Mouse (Mus musculus) intestine, embryonic 16.5 days (tissue): Measurements from ENCODE around the gene Hid1. TPM values are rescaled to one million over a fixed set of nuclear protein-coding genes. Genes with fewer than 3 reads are reported as not detected.

Experiments used
- ATAC-seq: fragments of 200-750 bp; cut with Nextera tagmentation; 2 replicates; pipeline ENCODE4 v1.8.0; 2017; ENCODE audit warnings: moderate TSS enrichment, moderate library complexity
- H3K27ac ChIP-seq: fragments of 300-500 bp; sonication (generic); 2 replicates; pipeline ENCODE4 v1.5.1; 2014; ENCODE audit warnings: mild to moderate bottlenecking, low read length
- H3K27me3 ChIP-seq: fragments of 300-500 bp; sonication (generic); replicated peaks from 2 replicates; pipeline ENCODE4 v1.6.1; 2014; ENCODE audit warnings: low read length, control low read depth, mixed read lengths; ENCODE audit not compliant: control insufficient read depth, insufficient read depth
- H3K36me3 ChIP-seq: fragments of 300-500 bp; sonication (generic); 2 replicates; pipeline ENCODE4 v1.6.1; 2014; ENCODE audit warnings: low read length, control low read depth; ENCODE audit not compliant: control insufficient read depth, insufficient read depth
- H3K4me1 ChIP-seq: fragments of 300-500 bp; sonication (generic); 2 replicates; pipeline ENCODE4 v1.6.1; 2014; ENCODE audit warnings: low read length, control low read depth, mixed read lengths; ENCODE audit not compliant: control insufficient read depth, insufficient read depth
- H3K4me2 ChIP-seq: fragments of 300-500 bp; sonication (generic); 2 replicates; pipeline ENCODE4 v1.6.1; 2014; ENCODE audit warnings: low read depth, low read length, control low read depth
- H3K4me3 ChIP-seq: fragments of 300-500 bp; sonication (generic); 2 replicates; pipeline ENCODE4 v1.5.1; 2014; ENCODE audit warnings: mild to moderate bottlenecking, low read length
- H3K9ac ChIP-seq: fragments of 300-500 bp; sonication (generic); 2 replicates; pipeline ENCODE4 v1.6.1; 2014; ENCODE audit warnings: low read depth, low read length
- H3K9me3 ChIP-seq: fragments of 300-500 bp; sonication (generic); 2 replicates; pipeline ENCODE4 v1.6.1; 2016; ENCODE audit warnings: low read length, control low read depth; ENCODE audit not compliant: control insufficient read depth
- WGBS: fragments of 180-500 bp; shearing (Covaris S2); extraction: QIAGEN DNeasy Blood & Tissue Kit; methylation state at CpG from one replicate; pipeline ENCODE4 v1.1.7; 2014; 5-methylcytosine and 5-hydroxymethylcytosine counted together
- polyA plus RNA-seq: library from polyadenylated mRNA; unstranded; fragments of >200 nt; fragmentation: Nextera tagmentation; extraction: Ambion mirVana; gene quantifications from 2 replicates; pipeline ENCODE4 v1.2.1, GENCODE M21; 2015

The Hid1 gene
- polyA plus RNA-seq, 1 experiment from 2014 or later = 20.5 TPM

DNA sequence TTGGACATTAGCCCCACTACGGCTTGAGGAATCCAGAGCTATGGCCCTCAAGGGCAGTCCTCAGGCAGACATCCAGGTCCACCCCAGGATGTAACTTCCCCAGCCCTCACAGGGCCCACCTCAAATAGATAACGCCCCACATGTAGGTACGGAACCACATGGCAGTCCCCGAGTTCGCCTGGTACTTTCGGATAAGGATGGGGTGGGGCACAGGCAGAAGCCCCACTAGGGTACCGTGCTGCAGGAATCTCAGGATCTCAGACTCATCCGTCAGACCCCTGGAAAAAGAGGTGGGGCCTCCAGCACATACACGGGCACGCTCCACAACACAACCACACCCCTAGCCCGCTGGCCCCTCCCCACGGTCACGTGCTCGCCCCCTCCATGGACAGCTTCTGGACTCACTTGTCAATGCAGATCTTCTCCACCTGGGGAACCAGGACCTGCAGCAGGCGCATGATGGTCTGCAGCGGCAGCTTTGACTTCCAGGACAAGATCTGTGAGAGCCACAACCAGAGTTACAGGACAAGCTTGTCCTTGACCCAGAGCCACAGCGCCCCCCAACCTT lies 18.8 kb downstream of the Hid1 start:
- Histone ChIP-seq H3K27ac (peak overlapping the region; percentile 72), H3K9ac (peak overlapping the region; percentile 30; the same call in 1 of the 2 replicates), H3K4me3 (peak overlapping the region; percentile 30), H3K4me1 (peaks cover 25% of the 10 kb centered on the region), H3K36me3 (no peaks in the 10 kb centered on the region), H3K27me3 (peaks cover 8% of the 10 kb centered on the region), H3K4me2 (peak overlapping the region; percentile 22; the same call in 1 of the 2 replicates), H3K9me3 (no peaks in the 10 kb centered on the region)
- no peak for ATAC-seq
- 48% methylated on average over 17 of the region's 17 CpGs for WGBS

DNA sequence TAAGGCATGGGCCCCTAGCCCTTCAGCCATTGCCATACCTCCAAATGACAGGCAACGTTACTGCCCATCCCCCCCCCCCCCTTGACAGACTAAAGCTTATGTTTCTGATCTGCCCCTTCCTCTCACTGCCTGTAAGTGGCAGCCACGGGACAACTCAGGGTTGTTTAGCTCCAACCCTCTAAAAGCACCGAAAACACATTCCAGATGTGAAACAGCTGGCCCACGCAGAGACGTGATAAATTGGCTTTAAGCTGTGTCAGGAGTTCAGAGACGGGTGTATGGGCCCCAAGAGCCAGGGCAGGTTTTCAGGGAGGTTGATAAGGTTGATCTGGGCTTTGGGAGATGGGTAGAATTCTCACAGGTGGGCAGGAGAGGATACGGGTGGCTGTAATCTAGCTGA lies 22.0 kb downstream of the Hid1 start:
- Histone ChIP-seq H3K9me3 (no peaks in the 10 kb centered on the region), H3K27me3 (peaks cover 8% of the 10 kb centered on the region), H3K9ac (no peak overlapping the region), H3K4me3 (no peak overlapping the region), H3K27ac (no peak overlapping the region), H3K4me2 (no peak overlapping the region), H3K36me3 (no peaks in the 10 kb centered on the region), H3K4me1 (peaks cover 25% of the 10 kb centered on the region)
- 28% methylated on average over 7 of the region's 7 CpGs for WGBS
- no peak for ATAC-seq

DNA sequence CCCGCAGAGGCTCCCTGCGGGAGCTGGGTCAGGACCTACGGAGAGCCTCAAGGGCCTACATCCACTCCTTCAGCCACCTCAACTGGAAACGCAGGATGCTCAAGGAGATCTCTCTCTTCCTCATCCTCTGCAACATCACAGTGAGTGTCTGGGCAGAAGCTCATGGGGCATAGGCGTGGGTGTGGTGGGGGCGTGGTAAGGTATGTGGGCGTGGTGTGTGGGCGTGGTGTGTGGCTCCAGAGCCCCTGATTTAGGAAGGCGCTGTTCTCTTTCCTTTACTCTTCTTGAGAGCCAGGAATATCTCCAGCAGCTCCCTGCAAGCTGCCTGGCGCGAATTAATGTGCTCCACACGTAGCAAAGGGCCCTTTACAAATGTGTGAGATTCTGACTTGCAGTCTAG lies 22.6 kb downstream of the Hid1 start:
- WGBS = 14% methylated on average over 12 of the region's 12 CpGs
- H3K27me3 ChIP-seq = peaks cover 8% of the 10 kb centered on the region

DNA sequence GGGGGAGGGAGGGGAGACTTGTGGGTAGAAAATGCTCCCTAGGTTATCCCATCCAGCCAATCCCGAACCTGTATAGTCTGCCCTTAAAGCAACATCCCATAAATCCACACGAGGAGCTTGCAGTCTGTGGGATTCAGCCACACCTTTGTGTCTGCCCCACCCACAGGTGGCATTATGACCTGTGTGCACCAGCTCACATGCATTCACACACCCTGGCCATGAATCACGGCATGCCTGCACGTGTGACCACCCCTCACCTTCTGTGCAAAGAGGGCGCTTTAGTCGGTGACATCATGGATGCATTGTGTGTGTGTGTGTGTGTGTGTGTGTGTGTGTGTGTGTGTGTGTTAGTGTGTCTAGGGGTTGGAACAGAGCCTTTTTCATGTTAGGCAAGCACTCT lies 25.7 kb downstream of the Hid1 start:
- Histone ChIP-seq H3K9me3 (no peaks in the 10 kb centered on the region), H3K27ac (no peak overlapping the region), H3K4me2 (no peak overlapping the region), H3K4me1 (peaks cover 21% of the 10 kb centered on the region), H3K27me3 (peaks cover 12% of the 10 kb centered on the region), H3K36me3 (no peaks in the 10 kb centered on the region), H3K4me3 (no peak overlapping the region), H3K9ac (no peak overlapping the region)
- 64% methylated on average over 6 of the region's 6 CpGs for WGBS
- ATAC-seq = 0 out of 2 replicates have a peak, but pooled peaks have one; percentile 25

More for the DNA sequence above, 22.6 kb downstream of the Hid1 start:
- peaks cover 25% of the 10 kb centered on the region for H3K4me1 ChIP-seq
- no peak overlapping the region for H3K9ac ChIP-seq
- H3K27ac ChIP-seq = no peak overlapping the region
- no peak overlapping the region for H3K4me3 ChIP-seq
- no peaks in the 10 kb centered on the region for H3K36me3 ChIP-seq
- H3K9me3 ChIP-seq = no peaks in the 10 kb centered on the region
- ATAC-seq = no peak
- no peak overlapping the region for H3K4me2 ChIP-seq

DNA sequence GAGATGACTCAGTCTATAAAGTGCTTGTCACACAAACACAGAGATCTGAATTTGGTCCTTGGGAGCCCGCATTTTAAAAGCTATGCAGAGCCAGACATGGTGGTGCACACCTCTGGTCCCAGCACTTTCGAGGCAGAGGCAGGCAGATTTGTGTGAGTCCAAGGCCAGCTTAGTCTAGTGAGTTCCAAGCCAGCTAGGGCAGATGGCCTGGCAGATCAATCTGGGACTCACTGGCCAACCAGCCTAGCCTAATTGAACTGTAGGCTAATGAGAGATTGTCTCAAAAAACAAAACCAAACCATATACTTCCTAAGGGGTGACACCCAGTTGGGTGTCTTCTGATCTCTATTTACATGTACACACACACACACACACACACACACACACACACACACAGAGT lies 26.3 kb downstream of the Hid1 start:
- H3K27ac ChIP-seq = no peak overlapping the region
- peaks cover 14% of the 10 kb centered on the region for H3K27me3 ChIP-seq
- H3K9ac ChIP-seq = no peak overlapping the region
- WGBS = 64% methylated on average over 2 of the region's 2 CpGs
- no peaks in the 10 kb centered on the region for H3K9me3 ChIP-seq
- no peak overlapping the region for H3K4me3 ChIP-seq
- peaks cover 14% of the 10 kb centered on the region for H3K4me1 ChIP-seq
- H3K4me2 ChIP-seq = no peak overlapping the region
- ATAC-seq = no peak
- H3K36me3 ChIP-seq = no peaks in the 10 kb centered on the region

DNA sequence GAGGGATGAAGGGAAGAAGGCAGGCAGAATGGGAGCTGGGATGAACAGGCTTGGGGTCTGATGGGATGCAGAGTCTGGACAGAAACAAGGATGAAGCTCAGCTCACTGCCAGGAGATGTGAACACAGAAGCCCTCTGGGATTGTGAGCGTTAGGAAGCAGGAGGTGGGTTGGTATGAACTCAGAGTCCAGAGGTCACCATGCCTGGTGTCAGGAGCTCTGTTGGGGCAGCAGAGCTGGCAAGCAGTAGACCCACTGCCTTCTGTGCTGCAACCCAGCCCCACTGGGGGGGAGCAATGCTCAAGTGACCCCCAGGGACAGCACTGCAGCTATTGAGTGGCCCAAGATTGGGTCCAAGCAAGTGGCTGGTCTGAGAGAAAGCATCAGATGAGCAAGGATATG lies 29.7 kb downstream of the Hid1 start:
- WGBS = 33% methylated on average over 1 of the region's 1 CpGs
- 0 out of 2 replicates have a peak, but pooled peaks have one; percentile 34 for ATAC-seq

DNA sequence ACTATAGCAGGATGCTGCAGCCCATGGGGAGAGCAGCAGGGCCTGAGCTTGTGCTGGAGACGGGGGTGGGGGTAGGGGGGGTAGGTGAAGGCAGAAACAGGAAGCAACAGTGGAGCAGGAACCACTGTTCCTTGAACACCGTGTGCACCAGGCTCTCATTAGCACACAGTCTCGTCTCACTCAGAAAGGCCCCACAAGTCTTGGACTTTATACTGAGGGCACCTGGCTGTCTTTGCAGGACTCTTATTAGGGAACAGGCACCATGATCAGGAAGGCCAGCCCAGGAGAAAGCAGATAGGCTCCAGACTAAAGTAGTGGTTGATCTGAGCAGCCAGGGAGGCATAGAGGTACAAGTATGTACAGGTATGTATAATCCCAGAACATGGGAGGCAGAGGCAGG lies 30.2 kb downstream of the Hid1 start:
- peak; percentile 74 for ATAC-seq
- WGBS = 49% methylated on average over 3 of the region's 3 CpGs
- Histone ChIP-seq H3K4me3 (no peak overlapping the region), H3K4me1 (peaks cover 11% of the 10 kb centered on the region), H3K9me3 (no peaks in the 10 kb centered on the region), H3K27ac (no peak overlapping the region), H3K36me3 (no peaks in the 10 kb centered on the region), H3K9ac (no peak overlapping the region), H3K4me2 (no peak overlapping the region), H3K27me3 (peaks cover 34% of the 10 kb centered on the region)

More for the DNA sequence above, 29.7 kb downstream of the Hid1 start:
- no peaks in the 10 kb centered on the region for H3K36me3 ChIP-seq
- H3K27ac ChIP-seq = no peak overlapping the region
- peaks cover 33% of the 10 kb centered on the region for H3K27me3 ChIP-seq
- H3K4me2 ChIP-seq = no peak overlapping the region
- peaks cover 11% of the 10 kb centered on the region for H3K4me1 ChIP-seq
- H3K9me3 ChIP-seq = no peaks in the 10 kb centered on the region
- H3K4me3 ChIP-seq = no peak overlapping the region
- H3K9ac ChIP-seq = no peak overlapping the region

DNA sequence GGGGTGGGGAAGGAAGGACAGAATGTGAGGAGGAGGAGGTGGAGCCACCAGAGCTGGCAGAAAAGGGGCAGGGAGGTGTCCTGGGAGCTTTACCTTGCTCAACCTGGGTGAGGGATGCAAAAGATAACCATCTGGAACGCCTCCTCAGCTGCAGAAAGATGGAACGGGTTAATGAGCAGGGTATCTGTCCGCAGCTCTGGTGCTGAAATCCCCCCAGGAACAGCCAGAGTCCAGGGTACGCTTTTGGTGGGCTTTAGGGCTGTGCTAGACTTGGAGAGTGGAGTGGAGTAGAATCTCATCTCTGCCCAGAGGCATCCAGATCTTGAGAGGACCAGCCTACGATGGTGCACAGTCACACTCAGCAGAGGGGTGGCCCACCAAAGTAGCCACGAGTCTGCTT lies 31.4 kb downstream of the Hid1 start:
- H3K4me2 ChIP-seq = no peak overlapping the region
- no peaks in the 10 kb centered on the region for H3K9me3 ChIP-seq
- no peak overlapping the region for H3K4me3 ChIP-seq
- H3K4me1 ChIP-seq = peaks cover 11% of the 10 kb centered on the region
- no peak overlapping the region for H3K27ac ChIP-seq
- no peak for ATAC-seq
- peaks cover 38% of the 10 kb centered on the region for H3K27me3 ChIP-seq
- no peak overlapping the region for H3K9ac ChIP-seq
- 17% methylated on average over 6 of the region's 6 CpGs for WGBS
- H3K36me3 ChIP-seq = no peaks in the 10 kb centered on the region

DNA sequence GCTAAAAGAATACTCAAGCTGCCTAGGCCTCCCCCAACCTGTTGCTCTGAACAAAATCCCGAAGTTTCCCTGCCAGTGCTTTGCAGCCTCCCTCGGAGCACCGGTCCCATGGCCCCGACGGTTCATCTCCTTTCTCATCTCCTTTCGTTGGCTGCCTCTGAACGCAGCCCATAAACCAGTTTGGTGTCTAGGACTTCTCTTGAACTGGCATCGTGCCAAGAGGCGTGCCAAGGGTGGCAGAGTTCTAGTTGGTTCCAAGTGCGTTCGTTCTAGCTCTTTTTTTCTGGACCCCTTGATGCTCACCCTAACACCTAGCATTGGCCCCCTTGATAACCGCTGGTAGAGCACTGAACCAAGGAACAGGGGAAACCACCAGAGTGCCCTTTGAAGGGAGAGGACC lies 32.3 kb downstream of the Hid1 start:
- no peaks in the 10 kb centered on the region for H3K36me3 ChIP-seq
- H3K9ac ChIP-seq = no peak overlapping the region
- no peak for ATAC-seq
- no peak overlapping the region for H3K4me3 ChIP-seq
- no peak overlapping the region for H3K27ac ChIP-seq
- H3K4me2 ChIP-seq = peak overlapping the region; percentile 43; the same call in 1 of the 2 replicates
- 52% methylated on average over 12 of the region's 12 CpGs for WGBS
- H3K4me1 ChIP-seq = peaks cover 11% of the 10 kb centered on the region
- peaks cover 38% of the 10 kb centered on the region for H3K27me3 ChIP-seq
- H3K9me3 ChIP-seq = no peaks in the 10 kb centered on the region

DNA sequence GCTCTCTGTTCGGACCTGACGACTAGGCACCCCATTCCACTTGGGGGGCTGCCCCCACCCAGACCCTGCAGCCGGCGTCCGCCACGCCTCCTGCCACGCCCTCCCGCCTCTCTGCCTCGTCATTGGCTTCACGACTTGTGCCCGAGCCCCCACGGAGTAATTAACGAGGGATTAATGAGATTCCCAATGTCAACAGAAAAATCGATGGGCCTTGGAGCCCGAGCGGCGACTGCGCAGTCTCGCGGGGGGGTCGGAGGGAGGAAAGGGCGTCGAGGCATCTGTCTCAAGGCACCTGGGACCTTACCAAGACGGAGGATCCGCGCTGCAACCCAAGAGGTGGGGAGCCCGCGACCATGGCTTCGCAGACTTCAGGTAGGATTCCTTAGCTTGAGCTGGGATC lies 33.0 kb downstream of the Hid1 start, which contains the start of gene Otop3:
TSS of gene Otop3 (plus strand) at position 201 of the 400 bp plus-strand sequence.
- H3K4me2 ChIP-seq = peak within 1 kb of the TSS; percentile 43
- no peak for ATAC-seq
- H3K9me3 ChIP-seq = no peaks in the 10 kb centered on the region
- 5% methylated on average over 29 of the region's 29 CpGs for WGBS
- H3K4me1 ChIP-seq = peaks cover 11% of the 10 kb centered on the region
- peaks cover 38% of the 10 kb centered on the region for H3K27me3 ChIP-seq
- no peak within 1 kb of the TSS for H3K9ac ChIP-seq
- no peak within 1 kb of the TSS for H3K27ac ChIP-seq
- H3K36me3 ChIP-seq = no peaks in the 10 kb centered on the region
- peak within 1 kb of the TSS; percentile 23; the same call in 1 of the 2 replicates for H3K4me3 ChIP-seq
